Mouse (Mus musculus) kidney, adult 11 months (tissue): ENCODE measurements around the gene Tmem192.

Experiments used
- DNase-seq: peaks from one replicate; pipeline ENCODE4 v3.0.0; 2022

Tmem192 gene

DNA sequence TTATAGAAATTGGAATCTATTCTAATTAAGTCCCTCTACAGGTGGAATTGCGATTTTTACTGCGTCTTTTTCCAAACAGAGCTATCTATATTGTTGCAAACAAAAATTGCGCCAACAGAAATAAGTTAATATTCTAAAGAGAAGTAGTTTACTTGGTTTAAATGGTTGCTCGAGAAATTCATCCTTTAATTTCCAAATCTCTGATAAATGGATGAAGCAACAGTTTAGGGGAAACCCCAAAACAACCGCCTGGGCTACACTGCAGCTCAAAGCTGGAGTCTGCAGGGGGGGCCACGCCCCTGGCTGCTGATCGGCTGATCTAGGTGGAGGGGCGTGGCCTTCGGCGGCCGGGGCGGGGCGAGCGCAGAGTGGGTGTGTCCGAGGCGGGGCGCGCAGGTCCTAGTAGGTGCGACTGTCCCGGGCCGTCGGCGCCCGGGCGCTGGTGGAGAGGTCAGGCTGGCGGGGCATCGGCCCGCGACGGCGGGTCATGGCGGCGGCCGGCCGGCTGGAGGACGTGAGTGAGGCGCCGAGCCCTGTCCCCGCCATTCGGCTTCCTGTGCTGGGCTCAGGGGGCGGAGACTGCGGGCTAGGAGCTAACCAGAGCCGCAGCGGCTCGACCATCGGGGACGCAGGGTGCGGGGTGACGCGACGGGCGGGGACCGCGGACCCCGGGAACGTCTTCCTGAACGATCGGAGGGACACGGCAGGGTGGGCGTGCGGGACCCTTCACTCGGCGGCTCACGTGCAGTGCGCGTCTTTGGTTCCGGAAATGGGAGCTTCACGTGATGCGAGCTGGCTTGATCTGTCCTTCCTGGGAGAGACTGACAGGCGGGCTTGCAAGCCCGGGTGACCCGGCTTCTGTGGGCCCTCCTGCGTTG lies at the start of gene Tmem192:
TSS of gene Tmem192 (plus strand) at position 366 of the 878 bp plus-strand sequence.
- DNase-seq: peak; percentile 98

DNA sequence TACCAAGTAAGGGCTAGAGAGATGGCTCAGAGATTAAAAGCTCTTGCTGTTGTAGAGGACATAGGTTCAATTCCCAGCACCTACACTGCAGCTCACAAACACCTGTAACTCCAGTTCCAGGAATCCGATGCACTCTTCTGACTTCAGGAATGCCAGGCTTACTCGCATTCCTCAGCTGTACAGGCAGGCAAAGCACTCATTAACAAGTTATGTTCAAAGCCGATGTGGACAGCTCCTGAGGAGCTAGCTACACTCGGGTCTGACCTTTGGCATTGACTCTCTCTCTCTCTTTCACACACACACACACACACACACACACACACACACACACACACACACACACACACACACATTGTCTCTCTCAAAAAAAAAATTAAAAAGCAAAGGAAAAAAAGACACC lies 48.3 kb upstream of the Tmem192 start:
- peak; percentile 4 for DNase-seq

DNA sequence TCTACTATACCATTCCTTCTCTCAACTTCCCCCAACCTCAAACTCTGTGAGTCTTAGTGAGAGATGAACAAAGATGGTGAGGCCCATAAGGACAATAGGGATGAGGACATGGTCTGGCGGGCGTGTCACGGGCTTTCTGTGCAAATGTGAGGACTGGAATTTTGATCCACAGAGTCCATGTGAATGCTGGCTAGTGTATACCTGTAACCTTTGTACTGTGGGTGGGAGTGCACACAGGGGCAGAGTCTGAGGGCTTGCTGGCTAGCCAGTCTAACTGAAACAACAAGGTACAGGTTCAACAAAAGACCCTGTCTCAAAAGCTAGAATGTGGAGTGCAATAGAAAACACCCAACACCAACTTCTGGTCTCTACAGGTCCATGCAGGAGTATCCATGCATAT lies 46.3 kb upstream of the Tmem192 start:
- DNase-seq: no peak

DNA sequence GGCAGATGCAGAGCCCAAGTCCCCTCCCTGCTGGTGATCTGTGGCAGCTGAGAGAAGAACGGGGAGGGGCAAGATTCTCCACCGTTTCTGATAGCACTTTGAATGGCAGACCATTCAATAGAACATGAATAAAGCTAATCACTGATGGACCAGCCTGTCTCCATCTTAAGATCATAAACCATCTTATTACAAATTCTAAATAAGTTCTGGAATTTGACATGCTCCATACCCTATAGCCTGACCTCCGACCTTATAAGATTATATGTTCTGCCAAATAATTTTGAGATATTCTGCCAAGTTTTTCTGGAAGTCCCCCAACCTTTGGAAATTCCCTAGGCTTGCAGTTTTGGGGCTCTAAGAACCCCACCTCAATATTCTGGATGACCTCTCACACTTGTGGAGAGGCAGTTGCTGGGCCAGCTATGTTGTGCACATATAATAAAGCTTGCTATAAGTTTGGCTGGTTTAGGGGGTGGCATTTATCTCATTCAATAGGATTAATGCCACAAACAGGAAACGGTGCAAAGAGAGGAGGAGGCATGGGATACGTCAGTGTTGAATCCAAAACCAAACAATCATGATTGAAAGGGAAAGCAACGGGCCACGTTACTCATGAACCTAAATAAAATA lies 45.3 kb upstream of the Tmem192 start:
- no peak for DNase-seq

DNA sequence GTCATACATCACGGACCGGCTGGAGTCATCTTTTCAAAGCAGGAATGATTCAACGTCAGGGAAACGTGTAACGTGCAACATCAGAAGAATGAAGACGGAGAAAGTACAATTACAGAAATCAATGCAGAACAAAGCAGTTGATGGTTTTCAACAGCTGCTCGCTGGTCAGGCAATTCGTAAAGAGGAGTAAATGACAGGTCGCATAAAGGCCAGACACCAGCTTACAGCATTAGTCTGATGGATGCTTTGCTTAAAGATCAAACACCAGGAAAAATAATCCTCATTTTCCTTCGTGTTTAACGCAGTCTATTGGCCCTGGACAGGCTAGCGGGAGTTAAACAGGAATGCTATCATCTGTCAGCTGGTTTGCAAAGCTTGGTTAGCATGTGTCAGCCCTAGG lies 44.8 kb upstream of the Tmem192 start:
- no peak for DNase-seq

DNA sequence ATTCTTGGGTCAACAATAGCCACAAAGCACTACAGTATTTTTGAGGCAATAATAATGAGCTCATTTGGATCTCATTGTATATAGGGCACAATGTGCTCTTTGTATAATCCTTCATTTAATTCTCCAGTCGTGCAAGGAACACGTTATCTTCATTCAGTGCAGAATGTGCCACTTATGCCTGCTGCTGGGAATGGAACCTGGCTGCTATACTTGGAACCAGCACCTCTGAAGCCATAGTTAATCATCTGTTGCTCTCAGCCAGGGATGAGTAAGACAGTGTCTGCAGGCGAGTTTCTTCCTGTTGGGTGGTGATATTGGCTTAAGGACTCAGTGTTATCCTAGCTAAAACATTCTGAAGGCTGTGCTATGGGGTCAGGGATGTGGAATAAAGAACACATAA lies 43.2 kb upstream of the Tmem192 start:
- DNase-seq: no peak

DNA sequence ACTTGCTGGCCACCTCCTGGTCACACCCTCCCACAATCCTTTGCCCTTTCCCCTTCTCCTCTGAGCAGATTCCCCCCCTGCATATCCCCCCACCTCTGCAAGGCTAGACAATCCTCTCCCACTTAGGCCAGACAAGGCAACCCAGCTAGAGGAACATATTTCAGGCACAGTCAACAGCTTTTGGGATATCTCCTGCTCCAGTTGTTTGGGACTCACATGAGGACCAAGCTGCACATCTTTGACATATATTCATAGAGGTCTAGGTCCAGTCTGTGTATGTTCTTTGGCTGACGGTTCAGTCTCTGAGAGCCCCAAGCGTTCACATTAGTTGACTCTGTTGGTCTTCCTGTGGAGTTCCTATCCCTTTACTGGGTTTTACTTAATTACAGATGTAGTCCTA lies 37.0 kb upstream of the Tmem192 start:
- DNase-seq: no peak

DNA sequence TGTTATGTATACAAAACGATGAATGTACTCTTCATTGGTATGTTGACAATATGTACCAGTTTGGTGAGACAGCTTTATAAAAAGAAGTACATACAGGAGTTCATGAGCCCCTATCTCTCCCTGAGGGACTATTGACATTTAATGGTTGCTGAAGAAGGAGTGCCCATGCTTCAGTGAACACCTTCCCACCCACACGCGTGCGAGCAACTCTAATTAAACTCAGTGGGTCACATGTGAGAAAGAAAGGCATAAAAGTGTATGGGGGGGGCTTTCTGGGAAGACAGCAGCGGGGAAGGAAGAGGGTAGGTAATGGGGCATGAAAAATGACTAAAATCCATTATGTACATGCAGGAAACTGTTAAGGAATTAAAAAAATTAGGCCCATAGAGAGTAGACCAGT lies 30.2 kb upstream of the Tmem192 start:
- no peak for DNase-seq

DNA sequence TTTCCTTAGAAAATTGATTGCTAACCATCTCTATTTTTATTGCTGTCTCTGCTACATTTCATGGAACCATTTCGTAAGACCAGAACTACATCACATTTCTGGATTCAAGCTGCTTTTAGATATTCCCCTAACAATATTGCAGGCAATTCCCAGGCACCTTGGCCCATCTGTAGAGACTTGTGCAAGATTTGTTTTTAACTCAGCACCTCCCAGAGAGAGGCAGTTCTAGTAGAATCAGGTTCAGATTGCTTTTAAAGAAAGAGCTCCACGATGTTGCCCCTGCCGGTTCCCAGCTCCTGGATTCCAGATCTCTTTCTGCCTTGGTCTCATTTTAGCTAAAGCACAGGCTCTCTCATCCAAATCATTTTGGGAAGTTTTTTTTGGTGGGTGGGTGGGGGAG lies 23.7 kb upstream of the Tmem192 start:
- no peak for DNase-seq

DNA sequence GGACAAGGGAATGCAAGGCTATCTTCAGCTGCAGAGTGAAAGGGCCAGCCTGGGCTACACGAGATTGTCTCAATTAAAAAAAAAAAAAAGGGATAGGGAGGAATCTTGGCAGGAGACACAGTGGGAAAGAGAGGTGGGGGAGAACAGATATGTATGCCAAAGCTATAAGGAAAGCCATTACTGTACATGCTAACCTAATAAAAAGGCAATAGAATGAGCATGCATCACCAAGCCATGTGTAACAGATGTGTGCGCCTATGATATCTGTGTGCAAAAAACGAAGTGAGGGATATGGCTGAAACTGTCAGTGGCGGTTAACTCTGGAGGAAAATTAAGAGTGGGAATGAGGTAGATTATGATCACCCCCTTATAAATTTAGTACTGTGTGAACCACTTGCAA lies 21.2 kb upstream of the Tmem192 start:
- no peak for DNase-seq

DNA sequence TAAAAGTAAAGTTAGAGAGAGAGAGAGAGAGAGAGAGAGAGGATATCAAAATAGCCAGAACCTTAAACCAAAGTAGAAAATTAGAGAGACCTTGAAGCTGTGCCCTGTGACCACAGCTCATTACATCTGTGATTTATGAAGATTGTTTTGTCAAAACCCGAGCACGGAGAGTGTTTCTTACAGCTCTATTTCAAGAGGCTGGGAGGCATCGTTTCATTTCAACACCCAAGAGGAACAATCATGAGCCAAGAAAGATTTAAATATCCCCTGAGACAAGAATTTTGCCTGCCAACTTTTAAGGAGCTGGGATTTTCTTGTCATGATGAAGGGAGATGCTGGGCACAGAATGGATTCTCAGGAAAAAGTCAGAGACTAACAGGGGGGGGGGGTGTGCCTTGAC lies 20.6 kb upstream of the Tmem192 start:
- DNase-seq: no peak

DNA sequence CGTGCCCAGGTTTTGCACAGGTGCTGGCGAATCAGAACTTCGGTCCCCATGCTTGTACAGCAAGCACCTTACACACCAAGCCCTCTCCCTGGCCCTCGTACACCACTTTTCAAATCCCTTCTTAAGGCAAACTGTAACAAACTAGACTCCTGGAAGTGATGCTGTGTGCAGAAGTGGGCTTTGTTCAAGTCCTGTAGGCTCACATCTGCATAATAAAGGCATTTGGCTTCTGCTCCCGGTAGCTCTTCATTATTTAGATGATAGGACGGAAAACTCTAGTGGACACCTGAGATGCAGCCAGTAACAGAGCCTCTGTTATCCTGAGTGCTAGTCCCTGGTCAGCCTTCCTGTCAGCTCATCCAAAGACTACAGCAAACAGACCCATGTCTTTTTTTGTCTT lies 18.0 kb upstream of the Tmem192 start:
- no peak for DNase-seq

DNA sequence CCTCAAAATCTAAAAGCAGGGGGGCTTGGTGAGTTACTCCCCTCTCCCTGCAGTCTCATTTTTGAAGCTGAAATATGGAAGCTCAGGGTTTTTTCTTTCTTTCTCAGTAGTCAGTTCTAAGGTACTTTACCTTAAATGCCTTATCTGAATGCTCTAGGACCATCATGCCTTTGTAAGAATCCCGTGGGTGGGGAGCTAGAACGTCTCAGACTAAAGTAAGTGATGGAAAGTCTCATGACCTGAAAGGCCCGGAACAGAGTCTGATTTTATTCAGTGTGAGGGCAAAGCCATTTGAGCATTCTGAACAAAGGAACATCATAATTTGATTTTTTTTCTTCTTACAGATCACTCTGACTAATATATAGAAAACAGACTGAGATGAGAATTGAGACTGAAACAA lies 12.0 kb upstream of the Tmem192 start:
- no peak for DNase-seq

DNA sequence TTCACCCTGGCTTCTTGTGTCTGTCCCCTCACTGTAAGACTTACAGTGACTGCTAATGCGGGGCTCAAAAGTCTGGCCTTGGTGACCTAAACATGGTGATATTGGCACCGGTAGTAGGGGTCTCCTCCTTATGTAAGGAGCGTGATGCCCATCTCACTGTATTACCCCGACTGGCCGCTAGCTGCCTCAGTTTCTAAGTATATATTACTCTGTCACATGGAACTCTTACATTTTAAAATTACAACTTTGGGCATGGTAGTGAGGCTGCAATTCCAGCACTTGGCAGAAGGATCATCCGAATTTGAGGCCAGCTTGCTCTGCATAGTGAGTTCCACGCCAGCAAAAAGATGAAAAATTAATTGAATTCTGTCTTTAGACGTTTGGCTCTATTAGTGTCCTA lies 6.0 kb upstream of the Tmem192 start:
- DNase-seq: no peak

DNA sequence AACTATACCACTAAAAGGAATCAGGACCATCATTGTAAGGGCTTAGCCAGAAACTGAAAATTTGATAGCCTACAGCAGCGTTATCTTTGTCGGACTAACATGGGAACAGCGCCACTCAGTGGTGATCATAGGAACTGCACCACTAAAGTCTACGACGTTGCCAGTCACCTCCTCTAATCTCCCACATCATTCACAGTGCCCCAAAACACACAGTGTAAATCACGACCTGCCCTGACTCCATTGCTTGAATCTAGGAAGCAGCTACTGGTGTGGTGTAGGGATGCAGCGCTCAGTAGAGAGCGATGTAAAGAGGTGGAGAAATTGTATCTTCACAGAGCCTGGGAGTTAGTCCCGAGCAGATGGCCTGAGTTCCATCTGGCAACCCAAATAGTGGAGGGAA lies 5.5 kb upstream of the Tmem192 start:
- DNase-seq: peak; percentile 37

DNA sequence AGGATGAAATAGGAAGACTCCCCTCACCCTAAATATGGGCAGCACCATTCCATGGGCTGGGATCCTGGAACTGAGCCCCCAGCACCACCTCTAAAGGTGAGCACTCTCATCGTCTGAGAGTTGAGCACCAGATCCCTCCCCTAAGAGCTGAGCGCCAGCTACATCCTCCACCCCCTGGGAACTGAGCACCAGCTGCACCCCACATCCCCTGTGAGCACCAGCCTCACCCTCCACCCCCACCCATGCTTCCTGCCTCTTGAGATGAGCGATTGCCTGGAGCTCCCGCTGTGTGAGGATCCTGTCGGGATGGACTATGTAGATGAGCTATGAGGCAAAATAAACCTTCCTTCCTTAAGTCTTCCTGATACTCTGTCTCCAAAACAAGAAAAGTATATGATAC lies 4.0 kb upstream of the Tmem192 start:
- no peak for DNase-seq

DNA sequence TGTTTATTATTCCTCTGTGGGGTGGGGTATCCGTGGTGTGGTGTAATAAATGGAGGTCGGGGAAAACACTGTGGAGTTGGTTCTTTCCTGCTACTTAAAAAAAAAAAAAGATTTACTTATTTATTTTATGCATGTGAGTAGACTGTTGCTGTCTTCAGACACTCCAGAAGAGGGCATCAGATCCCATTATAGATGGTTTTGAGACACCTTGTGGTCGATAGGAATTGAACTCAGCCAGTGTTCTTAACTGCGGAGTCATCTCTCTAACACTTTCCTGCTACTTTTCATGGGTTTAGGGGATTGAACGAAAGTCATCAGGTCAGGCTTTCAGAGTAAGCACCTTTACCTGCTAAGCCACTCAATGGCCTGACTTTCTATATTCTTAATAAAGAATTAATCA lies 2.2 kb upstream of the Tmem192 start:
- no peak for DNase-seq

DNA sequence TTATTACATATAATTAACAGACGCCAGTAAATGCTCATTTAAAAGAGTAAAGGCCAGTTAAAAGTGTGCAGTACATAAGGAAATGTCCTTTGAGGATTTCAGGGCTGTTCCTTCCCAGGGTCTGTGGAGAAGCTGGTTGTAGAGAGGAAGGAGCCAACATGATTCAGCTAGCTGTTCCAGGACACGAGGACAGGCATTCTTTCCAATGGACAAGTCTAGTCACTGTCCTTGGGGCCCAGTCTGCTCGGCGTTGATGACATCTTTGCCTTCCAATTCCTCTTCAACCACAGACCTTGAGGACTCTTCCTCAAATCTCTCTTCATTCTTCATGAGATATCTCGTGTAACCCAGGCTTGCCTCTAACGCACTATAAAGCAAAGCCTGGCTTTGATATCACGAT lies 1.4 kb upstream of the Tmem192 start:
- DNase-seq: no peak

DNA sequence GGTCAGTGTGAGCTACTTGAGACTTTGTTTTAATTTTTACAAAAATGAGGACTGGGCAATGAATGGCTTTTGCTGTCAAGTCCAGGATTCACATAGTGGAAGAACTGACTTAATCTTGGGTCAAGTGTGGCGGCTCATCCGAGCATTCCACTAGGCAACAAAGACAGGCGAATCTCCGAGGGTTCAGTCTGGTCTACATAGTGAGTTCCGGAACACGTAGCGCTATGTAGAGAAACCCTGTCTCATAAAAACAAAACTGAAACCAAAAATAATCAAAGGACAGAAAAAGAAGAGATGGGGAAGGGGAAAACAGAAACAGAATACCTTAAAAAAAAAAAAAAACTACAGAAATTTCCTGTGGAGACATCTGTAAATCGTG lies 555 bp upstream of the Tmem192 start:
- DNase-seq: no peak

DNA sequence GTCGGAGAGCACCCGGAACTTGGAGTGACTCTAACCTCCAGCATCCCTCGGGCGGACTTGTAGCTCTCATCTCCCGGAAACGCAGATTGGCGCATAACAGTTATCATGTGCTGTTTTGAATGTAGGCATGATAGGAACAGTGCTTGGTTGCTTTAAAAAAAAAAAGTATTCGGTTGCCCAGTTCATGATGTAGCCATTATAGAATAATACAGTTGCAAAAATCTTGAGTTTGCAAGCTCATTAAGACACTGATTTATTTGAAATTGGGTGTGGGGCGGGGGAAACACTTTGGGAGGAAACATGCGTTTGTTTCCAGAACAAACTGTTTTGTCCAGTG lies 681 bp downstream of the Tmem192 start:
- no peak for DNase-seq

DNA sequence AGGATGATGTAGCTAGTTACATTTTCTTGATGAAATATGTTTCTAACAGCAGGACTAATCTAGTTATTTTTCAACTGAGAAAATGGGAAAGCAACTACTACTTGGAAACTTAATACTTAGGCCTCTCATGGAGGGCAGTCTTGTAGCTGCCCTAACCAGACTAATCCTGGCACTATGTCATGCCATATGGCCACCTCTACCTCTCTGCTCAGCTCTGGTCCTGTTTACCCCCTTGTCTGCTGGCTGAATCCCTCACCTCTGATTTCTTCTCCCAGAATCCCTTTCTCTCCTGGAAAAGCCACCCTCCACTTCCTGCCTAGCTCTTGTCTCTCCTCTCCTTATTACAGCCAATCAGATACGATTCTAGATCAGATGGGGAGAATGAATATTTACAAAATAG lies 1.4 kb downstream of the Tmem192 start:
- no peak for DNase-seq

DNA sequence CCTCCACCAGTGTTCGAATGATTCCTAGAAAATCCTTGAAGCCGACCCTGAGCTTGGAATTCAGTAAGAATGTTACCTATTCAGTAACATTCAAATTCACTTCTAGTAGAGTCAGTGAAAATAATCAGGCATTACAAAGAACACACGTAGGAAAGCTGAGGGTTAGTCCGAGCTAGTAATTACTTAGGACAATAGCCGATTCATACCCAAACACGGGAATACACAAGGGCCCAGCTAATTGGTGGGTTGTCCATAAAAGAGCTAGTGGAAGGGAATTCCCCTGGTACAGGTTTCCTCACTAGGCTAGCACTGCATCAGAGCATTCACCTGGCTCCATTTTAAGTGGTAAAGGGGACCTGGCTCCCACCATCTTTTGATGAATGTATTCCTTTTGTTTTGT lies 5.1 kb downstream of the Tmem192 start:
- DNase-seq: no peak

DNA sequence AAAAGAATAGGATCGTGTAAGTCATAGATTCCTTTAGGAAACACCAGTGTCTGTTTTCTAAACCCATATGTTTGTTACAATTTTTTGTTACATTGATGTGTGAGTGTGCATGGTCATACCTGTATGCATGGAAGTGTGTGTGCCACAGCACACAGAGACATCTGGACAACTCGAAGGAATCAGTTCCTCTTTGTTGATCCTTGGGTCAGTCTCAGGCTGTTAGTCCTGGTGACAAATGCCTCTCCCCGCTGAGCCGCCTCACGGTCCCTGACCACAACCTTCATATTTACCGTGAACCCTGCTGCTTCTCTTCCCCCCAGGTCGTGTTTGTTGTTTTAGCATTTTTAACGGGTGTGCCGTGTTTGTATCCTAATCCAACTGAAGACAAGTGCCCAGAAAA lies 12.0 kb downstream of the Tmem192 start:
- no peak for DNase-seq

DNA sequence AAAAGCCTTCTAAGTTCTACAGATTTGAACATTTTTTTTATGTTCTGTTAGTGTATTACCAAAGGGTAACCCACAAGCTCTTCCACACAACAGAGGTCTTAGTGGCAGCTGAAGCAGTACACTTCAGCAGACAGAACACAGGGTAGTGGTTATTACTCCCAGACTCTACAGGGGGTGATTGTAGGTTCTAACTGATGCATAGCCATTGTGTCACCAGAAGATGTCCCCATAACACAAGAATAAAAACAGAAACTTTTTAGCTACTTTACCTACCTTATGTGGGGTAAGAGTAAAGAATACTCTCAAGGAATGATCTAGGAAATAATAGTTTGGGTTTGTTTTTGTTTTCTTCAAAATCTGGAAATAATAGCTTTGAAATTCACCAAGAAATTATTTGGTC lies 15.9 kb downstream of the Tmem192 start:
- no peak for DNase-seq
